ENCODE assay signal across 9 mouse cellular contexts in genomic region chr17:69396147-69397033, GRCm38 (mm10). TPM values are rescaled to one million over a fixed set of nuclear protein-coding genes. Genes with fewer than 3 reads are reported as not detected.
DNase-seq lines count a peak whose midpoint lies in the region; ATAC-seq and TF ChIP-seq lines count a peak whose summit lies in the region.
"Had no signal": no experiment of that assay in that cellular context is flagged by ENCODE, and none has a peak within 500 bp of the region (broad histone marks: within the 10 kb centered on the region; RNA-seq: fewer than 3 reads in every experiment).

No protein-coding gene starts in this region.

- TF ChIP-seq CTCF in lung, embryonic 14.5 days (IDR thresholded peaks at IDR 0.05; ENCODE audit: low read depth), result peak; percentile 24; the same call in 1 of the 2 replicates

- 31% methylated on average over 14 of the region's 16 CpGs for WGBS in embryonic facial prominence, embryonic 15.5 days
- WGBS in lung, embryonic 14.5 days, result 31% methylated on average over 14 of the region's 16 CpGs

- peak overlapping the region; percentile 39 for H3K4me2 ChIP-seq in embryonic facial prominence, embryonic 15.5 days (replicated peaks)
- peak overlapping the region; percentile 38; the same call in 1 of the 2 replicates for H3K4me2 ChIP-seq in lung, embryonic 14.5 days
- H3K4me2 ChIP-seq: embryonic facial prominence, embryonic 12.5 days had no signal

- H3K4me1 ChIP-seq in embryonic facial prominence, embryonic 15.5 days, result no peaks in the 10 kb centered on the region
- no peaks in the 10 kb centered on the region for H3K4me1 ChIP-seq in lung, embryonic 14.5 days (ENCODE audit: insufficient read depth)
- H3K4me1 ChIP-seq: embryonic facial prominence, embryonic 12.5 days had no signal

- no peaks in the 10 kb centered on the region for H3K36me3 ChIP-seq in embryonic facial prominence, embryonic 15.5 days
- peaks cover 5% of the 10 kb centered on the region; the same call in 1 of the 2 replicates for H3K36me3 ChIP-seq in lung, embryonic 14.5 days (ENCODE audit: insufficient read depth)
- H3K36me3 ChIP-seq in splenic B cell, adult 2 months (ENCODE audit: control insufficient read depth, insufficient read depth, low read length, poor library complexity, severe bottlenecking), result no peaks in the 10 kb centered on the region

- ATAC-seq in embryonic facial prominence, embryonic 15.5 days (ENCODE audit: insufficient number of reproducible peaks, low FRiP score, low TSS enrichment, low read depth), result no peak
- peak; percentile 83 to 89 for ATAC-seq in hematopoietic stem cell, adult 5-6 weeks (replicated peaks in 1 of 2; ENCODE audit: insufficient read depth in 1 of 2, low FRiP score in 2 of 2, low TSS enrichment in 1 of 2, low read depth in 1 of 2, poor library complexity in 2 of 2, severe bottlenecking in 2 of 2)
- no peak; the same call in 1 of the 2 replicates for ATAC-seq in lung, embryonic 14.5 days (ENCODE audit: insufficient read depth)

- no peak overlapping the region for H3K9ac ChIP-seq in embryonic facial prominence, embryonic 15.5 days
- no peak overlapping the region for H3K9ac ChIP-seq in lung, embryonic 14.5 days
- H3K9ac ChIP-seq: embryonic facial prominence, embryonic 12.5 days had no signal

- peak; percentile 29 for DNase-seq in right cerebral cortex, postnatal 14 days
- no peak for DNase-seq in right cerebral cortex, postnatal 10 days (ENCODE audit: low spot score in 2 of 2)
- peak; percentile 25 for DNase-seq in lung, embryonic 14.5 days
- DNase-seq in splenic B cell, adult 2 months (ENCODE audit: low read depth, low spot score), result peak; percentile 60
- no peak for DNase-seq in layer of hippocampus, postnatal 10 days (ENCODE audit: low spot score in 2 of 2)
- DNase-seq in frontal cortex, postnatal 36 days (ENCODE audit: low spot score in 2 of 2), result no peak

- no peak overlapping the region for H3K4me3 ChIP-seq in embryonic facial prominence, embryonic 15.5 days (replicated peaks)
- no peak overlapping the region for H3K4me3 ChIP-seq in lung, embryonic 14.5 days (ENCODE audit: low read depth, low read length)
- H3K4me3 ChIP-seq: embryonic facial prominence, embryonic 12.5 days had no signal

- no peaks in the 10 kb centered on the region for H3K27me3 ChIP-seq in embryonic facial prominence, embryonic 15.5 days
- H3K27me3 ChIP-seq in lung, embryonic 14.5 days (ENCODE audit: insufficient read depth, low read length), result no peaks in the 10 kb centered on the region
- H3K27me3 ChIP-seq in splenic B cell, adult 2 months (ENCODE audit: control insufficient read depth, insufficient read depth, low read length, poor library complexity, severe bottlenecking), result no peaks in the 10 kb centered on the region
- H3K27me3 ChIP-seq: embryonic facial prominence, embryonic 12.5 days had no signal

- H3K9me3 ChIP-seq in embryonic facial prominence, embryonic 15.5 days (replicated peaks), result no peaks in the 10 kb centered on the region
- no peaks in the 10 kb centered on the region for H3K9me3 ChIP-seq in lung, embryonic 14.5 days (ENCODE audit: low read depth, low read length)
- H3K9me3 ChIP-seq: embryonic facial prominence, embryonic 12.5 days had no signal

- H3K27ac ChIP-seq in embryonic facial prominence, embryonic 15.5 days (replicated peaks), result no peak overlapping the region
- no peak overlapping the region for H3K27ac ChIP-seq in lung, embryonic 14.5 days (ENCODE audit: low read depth)
- H3K27ac ChIP-seq: embryonic facial prominence, embryonic 12.5 days had no signal

RNA-seq across cellular contexts. Expression of gene Zbtb14, which starts 13.5 kb away (rescaled TPM):
- 20.0 and 21.0 TPM in 2 replicates for polyA plus RNA-seq in embryonic facial prominence, embryonic 15.5 days (2015; fragmentation: Nextera tagmentation; extraction: Ambion mirVana)
- 44.7 and 47.4 TPM in 2 replicates for total RNA-seq in hematopoietic stem cell, adult 5-6 weeks (2017)
- polyA plus RNA-seq in lung, embryonic 14.5 days (2014; fragmentation: Nextera tagmentation; extraction: Ambion mirVana), result 23.5 and 24.9 TPM in 2 replicates
- 10 to 100 TPM; 22.6 to 23.8 TPM for total RNA-seq in layer of hippocampus, postnatal 10 days (2021)

RNA-seq across cellular contexts. Expression of gene Akain1, which starts 42.7 kb away (rescaled TPM):
- polyA plus RNA-seq in embryonic facial prominence, embryonic 15.5 days (2015; fragmentation: Nextera tagmentation; extraction: Ambion mirVana), result not detected in 2 replicates
- total RNA-seq in hematopoietic stem cell, adult 5-6 weeks (2017), result not detected in 2 replicates
- polyA plus RNA-seq in lung, embryonic 14.5 days (2014; fragmentation: Nextera tagmentation; extraction: Ambion mirVana), result not detected in 2 replicates
- total RNA-seq in layer of hippocampus, postnatal 10 days (2021), result 1 to 10 TPM; 4.1 to 4.4 TPM
- polyA plus RNA-seq: embryonic facial prominence, embryonic 12.5 days had no signal

Comparison
In these comparisons a context has a peak if more than half of its experiments do, and no peak if none do; other contexts are left out.
1. DNase-seq: peak in right cerebral cortex, postnatal 14 days (single experiment), lung, embryonic 14.5 days (single experiment) and splenic B cell, adult 2 months (single experiment); none in right cerebral cortex, postnatal 10 days (0 of 2), layer of hippocampus, postnatal 10 days (0 of 2) and frontal cortex, postnatal 36 days (0 of 2).
2. ATAC-seq: peak in hematopoietic stem cell, adult 5-6 weeks (2 of 2); none in embryonic facial prominence, embryonic 15.5 days (single experiment) and lung, embryonic 14.5 days (single experiment).